Mouse (Mus musculus): ENCODE results near the gene Olfr286.

Gene Olfr286

DNA sequence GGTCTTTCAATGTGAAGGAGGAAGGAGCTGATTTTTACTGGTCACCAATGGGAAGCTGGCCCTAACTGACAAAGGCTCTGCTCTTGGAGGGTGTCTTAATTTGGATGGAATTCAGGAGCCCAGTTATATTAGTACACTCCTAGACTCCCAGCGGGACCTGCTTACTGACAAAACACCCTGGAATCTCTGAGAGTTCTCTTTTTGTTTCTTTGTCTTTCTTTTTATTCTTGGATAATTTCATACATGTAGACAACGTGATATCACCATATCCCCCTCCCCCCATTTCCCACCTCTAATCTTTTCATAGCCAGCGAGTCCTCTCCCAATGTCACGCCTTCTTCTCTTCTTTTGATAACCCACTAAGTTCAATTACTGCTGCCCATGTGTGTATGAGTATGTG is at the start of gene Olfr286:
Gene Olfr286, minus strand, starts transcription at position 101 of the 400 bp plus-strand sequence.
- no peaks in the 10 kb centered on the region for H3K27me3 ChIP-seq (ENCODE audit: control insufficient read depth, insufficient read depth, low read length, poor library complexity, severe bottlenecking)
- no peak for DNase-seq (ENCODE audit: low read depth, low spot score)
- H3K36me3 ChIP-seq (ENCODE audit: control insufficient read depth, insufficient read depth, low read length, poor library complexity, severe bottlenecking) = no peaks in the 10 kb centered on the region

DNA sequence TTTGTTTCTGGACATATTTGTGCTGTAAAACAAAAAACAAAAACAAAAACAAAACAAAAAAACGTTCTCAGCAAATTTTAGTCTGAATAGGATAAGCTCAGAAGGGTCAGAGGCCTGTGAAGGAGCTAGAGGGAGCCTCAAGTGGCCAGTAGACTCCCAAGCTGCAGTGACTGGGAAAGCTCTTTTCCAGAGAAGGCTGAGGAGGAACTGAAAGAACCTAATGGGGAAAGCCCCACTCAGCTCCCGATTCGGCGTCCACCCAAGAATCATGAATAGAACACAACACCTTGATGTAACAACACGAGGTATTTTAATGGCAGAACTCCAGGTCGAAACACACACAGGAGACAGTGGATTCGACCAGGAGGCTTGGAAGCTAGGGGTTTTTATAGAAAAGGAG is 23.5 kb upstream of the Olfr286 start:
- no peak for DNase-seq (ENCODE audit: low read depth, low spot score)
- Histone ChIP-seq H3K36me3 (ENCODE audit: control insufficient read depth, insufficient read depth, low read length, poor library complexity, severe bottlenecking) (no peaks in the 10 kb centered on the region), H3K27me3 (ENCODE audit: control insufficient read depth, insufficient read depth, low read length, poor library complexity, severe bottlenecking) (no peaks in the 10 kb centered on the region; the same call in 1 of the 2 replicates)

GRCm38 (mm10) chr15:98257193-98257592 is 22.9 kb upstream of the Olfr286 start, which contains the start of gene H1fnt:
Gene H1fnt (minus strand): TSS chr15:98257293.
- DNase-seq (ENCODE audit: low read depth, low spot score) = no peak

DNA sequence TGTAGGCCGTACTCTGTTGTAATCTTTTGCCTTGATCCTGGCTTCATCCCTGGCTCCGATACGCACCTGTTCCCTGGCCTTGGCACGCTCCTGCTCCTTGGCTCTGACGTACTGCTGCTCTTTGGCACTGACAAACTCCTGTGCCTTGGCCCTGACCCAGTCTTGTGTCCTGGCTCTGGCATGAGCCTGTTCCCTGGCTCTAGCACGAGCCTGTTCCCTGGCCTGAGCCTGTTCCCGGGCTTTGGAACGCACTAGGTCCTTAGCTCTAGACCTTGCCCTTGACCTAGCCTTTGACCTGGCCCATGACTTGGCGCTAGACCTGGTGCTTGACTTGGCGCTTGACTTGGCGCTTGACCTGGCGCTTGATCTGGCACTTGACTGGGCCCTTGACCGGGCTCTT is 22.0 kb upstream of the Olfr286 start:
- no peaks in the 10 kb centered on the region; the same call in 1 of the 2 replicates for H3K27me3 ChIP-seq (ENCODE audit: control insufficient read depth, insufficient read depth, low read length, poor library complexity, severe bottlenecking)
- DNase-seq (ENCODE audit: low read depth, low spot score) = no peak

More at GRCm38 (mm10) chr15:98257193-98257592, 22.9 kb upstream of the Olfr286 start, which contains the start of gene H1fnt:
- no peaks in the 10 kb centered on the region for H3K36me3 ChIP-seq (ENCODE audit: control insufficient read depth, insufficient read depth, low read length, poor library complexity, severe bottlenecking)
- no peaks in the 10 kb centered on the region; the same call in 1 of the 2 replicates for H3K27me3 ChIP-seq (ENCODE audit: control insufficient read depth, insufficient read depth, low read length, poor library complexity, severe bottlenecking)

DNA sequence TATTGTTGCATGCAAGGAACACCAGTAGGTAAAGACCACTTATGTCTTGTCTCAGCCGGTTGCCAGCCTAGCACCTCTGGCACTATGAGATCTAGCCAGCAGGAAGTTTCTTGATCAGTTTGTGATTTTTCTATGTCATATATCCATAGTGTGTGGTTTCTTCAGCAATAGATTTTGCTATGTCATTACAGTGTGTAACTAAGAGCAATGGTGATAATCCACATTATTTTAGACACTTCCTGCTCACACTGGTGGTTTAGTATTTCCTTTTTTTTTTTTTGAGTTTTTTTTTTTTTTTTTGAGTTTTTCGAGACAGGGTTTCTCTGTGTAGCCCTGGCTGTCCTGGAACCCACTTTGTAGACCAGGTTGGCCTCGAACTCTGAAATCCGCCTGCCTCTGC is 1.2 kb upstream of the Olfr286 start:
- DNase-seq (ENCODE audit: low read depth, low spot score) = no peak
- no peaks in the 10 kb centered on the region; the same call in 1 of the 2 replicates for H3K27me3 ChIP-seq (ENCODE audit: control insufficient read depth, insufficient read depth, low read length, poor library complexity, severe bottlenecking)
- no peaks in the 10 kb centered on the region for H3K36me3 ChIP-seq (ENCODE audit: control insufficient read depth, insufficient read depth, low read length, poor library complexity, severe bottlenecking)

More for the DNA sequence above, 22.0 kb upstream of the Olfr286 start:
- no peaks in the 10 kb centered on the region for H3K36me3 ChIP-seq (ENCODE audit: control insufficient read depth, insufficient read depth, low read length, poor library complexity, severe bottlenecking)

DNA sequence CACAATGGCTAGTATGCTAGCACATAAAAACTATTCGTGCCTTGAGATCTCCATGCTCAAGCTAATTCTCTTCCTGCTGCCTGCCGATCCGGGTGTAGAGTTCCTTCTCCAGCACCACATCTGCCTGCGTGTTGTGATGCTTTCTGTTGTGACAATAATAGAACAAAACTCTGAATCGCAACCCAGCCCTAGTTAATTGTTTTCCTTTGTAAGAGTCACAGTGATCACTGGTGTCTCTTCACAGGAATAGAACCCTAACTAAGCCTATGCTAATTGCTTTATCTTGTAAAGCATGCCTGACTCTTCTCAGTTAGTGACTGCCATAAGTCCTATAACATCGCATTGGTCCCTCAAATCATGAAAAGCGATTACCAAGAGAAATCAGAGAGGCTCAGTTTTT is 8.2 kb downstream of the Olfr286 start:
- Histone ChIP-seq H3K36me3 (ENCODE audit: control insufficient read depth, insufficient read depth, low read length, poor library complexity, severe bottlenecking) (no peaks in the 10 kb centered on the region), H3K27me3 (ENCODE audit: control insufficient read depth, insufficient read depth, low read length, poor library complexity, severe bottlenecking) (no peaks in the 10 kb centered on the region)
- DNase-seq (ENCODE audit: low read depth, low spot score) = no peak

- H3K27me3 ChIP-seq (ENCODE audit: control insufficient read depth, insufficient read depth, low read length, poor library complexity, severe bottlenecking) = no peaks in the 10 kb centered on the region
- H3K36me3 ChIP-seq (ENCODE audit: control insufficient read depth, insufficient read depth, low read length, poor library complexity, severe bottlenecking) = no peaks in the 10 kb centered on the region
- DNase-seq (ENCODE audit: low read depth, low spot score) = no peak
Observed at GRCm38 (mm10) chr15:98225610-98226009, 8.6 kb downstream of the Olfr286 start.

- no peak for DNase-seq (ENCODE audit: low read depth, low spot score)
- Histone ChIP-seq H3K27me3 (ENCODE audit: control insufficient read depth, insufficient read depth, low read length, poor library complexity, severe bottlenecking) (no peaks in the 10 kb centered on the region), H3K36me3 (ENCODE audit: control insufficient read depth, insufficient read depth, low read length, poor library complexity, severe bottlenecking) (no peaks in the 10 kb centered on the region)
Observed at GRCm38 (mm10) chr15:98222377-98222776, 11.9 kb downstream of the Olfr286 start.

GRCm38 (mm10) chr15:98220877-98221276 is 13.4 kb downstream of the Olfr286 start, which contains the start of the genes Gm44579 and Olfr287:
Gene Gm44579 (minus strand): TSS chr15:98220977.
Gene Olfr287 (minus strand): TSS chr15:98221056.
- DNase-seq (ENCODE audit: low read depth, low spot score) = no peak
- H3K27me3 ChIP-seq (ENCODE audit: control insufficient read depth, insufficient read depth, low read length, poor library complexity, severe bottlenecking) = no peaks in the 10 kb centered on the region
- no peaks in the 10 kb centered on the region for H3K36me3 ChIP-seq (ENCODE audit: control insufficient read depth, insufficient read depth, low read length, poor library complexity, severe bottlenecking)

GRCm38 (mm10) chr15:98214130-98214529 is 20.1 kb downstream of the Olfr286 start:
- H3K36me3 ChIP-seq (ENCODE audit: control insufficient read depth, insufficient read depth, low read length, poor library complexity, severe bottlenecking) = no peaks in the 10 kb centered on the region
- DNase-seq (ENCODE audit: low read depth, low spot score) = no peak
- no peaks in the 10 kb centered on the region; the same call in 1 of the 2 replicates for H3K27me3 ChIP-seq (ENCODE audit: control insufficient read depth, insufficient read depth, low read length, poor library complexity, severe bottlenecking)

DNA sequence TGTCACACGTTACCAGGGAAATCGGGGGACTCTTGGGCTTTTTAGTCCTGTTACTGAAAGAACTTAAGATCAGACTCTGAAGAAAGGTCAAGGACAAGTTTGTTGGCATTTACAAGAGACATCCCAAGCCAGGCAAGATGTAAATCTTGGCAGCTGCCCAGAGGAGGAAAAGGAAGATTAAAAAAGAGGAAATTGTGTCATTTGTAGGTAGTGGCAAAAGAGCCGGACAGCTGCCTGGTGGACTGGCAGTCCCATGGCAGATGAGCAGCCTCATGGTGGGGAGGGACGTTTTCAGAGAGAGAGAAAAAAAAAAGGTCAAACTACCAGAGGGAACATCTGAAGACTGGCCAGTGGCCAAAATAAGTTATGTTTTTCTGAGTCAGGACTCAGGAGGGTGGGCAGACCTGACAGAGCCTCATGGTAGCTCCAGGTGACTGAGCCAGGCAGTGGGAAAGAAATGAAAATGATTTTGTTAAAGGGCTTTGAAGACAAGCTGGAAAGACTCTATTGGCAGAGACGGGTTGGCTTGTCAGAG is 20.8 kb downstream of the Olfr286 start:
- Histone ChIP-seq H3K36me3 (ENCODE audit: control insufficient read depth, insufficient read depth, low read length, poor library complexity, severe bottlenecking) (no peaks in the 10 kb centered on the region), H3K27me3 (ENCODE audit: control insufficient read depth, insufficient read depth, low read length, poor library complexity, severe bottlenecking) (no peaks in the 10 kb centered on the region; the same call in 1 of the 2 replicates)
- no peak for DNase-seq (ENCODE audit: low read depth, low spot score)

DNA sequence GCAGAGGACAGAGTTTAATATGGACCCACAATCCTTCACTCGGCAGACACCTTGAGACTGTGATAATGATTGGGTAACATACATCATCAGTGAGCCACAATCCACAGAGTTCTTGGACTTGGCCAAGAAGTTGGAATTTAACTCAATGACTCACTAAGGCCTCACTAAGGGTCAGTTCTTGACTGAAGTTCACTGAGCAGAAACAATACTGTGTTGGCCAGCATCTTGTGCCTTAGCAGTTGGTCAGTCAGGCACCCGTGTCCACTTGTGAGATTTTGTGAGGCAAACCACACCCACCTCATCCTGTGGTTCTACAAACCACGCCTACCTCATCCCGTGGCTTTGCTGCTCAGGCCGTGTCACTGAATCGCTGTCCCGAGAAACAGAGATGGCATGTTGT is 24.6 kb downstream of the Olfr286 start:
- no peak for DNase-seq (ENCODE audit: low read depth, low spot score)
- Histone ChIP-seq H3K27me3 (ENCODE audit: control insufficient read depth, insufficient read depth, low read length, poor library complexity, severe bottlenecking) (no peaks in the 10 kb centered on the region), H3K36me3 (ENCODE audit: control insufficient read depth, insufficient read depth, low read length, poor library complexity, severe bottlenecking) (no peaks in the 10 kb centered on the region)

DNA sequence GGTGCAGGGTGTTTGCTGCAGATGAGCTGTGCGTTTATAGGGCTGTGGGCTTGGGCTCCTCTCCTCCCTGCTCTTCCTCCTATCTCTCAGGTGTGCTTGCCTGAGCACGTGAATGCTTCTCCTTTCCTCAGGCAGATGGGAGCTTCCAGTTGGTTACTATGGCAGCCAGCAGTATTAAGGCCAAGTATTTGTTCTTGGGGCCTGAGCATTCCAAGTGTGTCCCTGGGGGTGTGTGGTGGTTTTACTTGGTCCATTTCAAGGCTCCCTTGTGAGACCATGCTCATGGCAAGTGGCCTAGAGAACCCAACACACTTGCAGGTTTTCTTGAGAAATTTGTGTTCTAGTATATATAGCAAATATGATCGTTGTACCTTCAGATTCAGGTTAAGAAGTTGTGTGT is 38.8 kb downstream of the Olfr286 start, which contains the start of gene Olfr288:
Gene Olfr288, minus strand, starts transcription at position 101 of the 400 bp plus-strand sequence.
- H3K36me3 ChIP-seq (ENCODE audit: control insufficient read depth, insufficient read depth, low read length, poor library complexity, severe bottlenecking) = no peaks in the 10 kb centered on the region
- DNase-seq (ENCODE audit: low read depth, low spot score) = no peak
- H3K27me3 ChIP-seq (ENCODE audit: control insufficient read depth, insufficient read depth, low read length, poor library complexity, severe bottlenecking) = no peaks in the 10 kb centered on the region

DNA sequence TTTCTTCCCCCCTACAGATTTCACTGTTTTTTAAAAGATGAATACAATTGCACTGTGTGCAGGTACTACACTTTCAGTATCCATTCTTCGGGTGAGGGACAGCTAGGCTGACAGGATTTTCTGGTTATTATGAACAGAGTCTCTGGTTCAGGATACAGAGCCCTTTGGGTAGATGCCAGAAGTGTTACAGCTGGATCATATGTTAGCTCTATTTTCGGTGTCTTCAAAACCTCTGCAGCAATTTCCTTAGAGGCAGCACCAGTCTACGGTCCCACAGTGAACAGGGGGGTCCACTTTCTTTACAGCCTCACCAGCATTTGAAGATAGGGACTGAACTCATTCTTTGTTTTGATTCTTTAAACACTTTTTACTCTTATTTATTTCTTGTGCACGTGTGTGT is 49.8 kb downstream of the Olfr286 start:
- DNase-seq (ENCODE audit: low read depth, low spot score) = no peak
- H3K27me3 ChIP-seq (ENCODE audit: control insufficient read depth, insufficient read depth, low read length, poor library complexity, severe bottlenecking) = no peaks in the 10 kb centered on the region
- no peaks in the 10 kb centered on the region for H3K36me3 ChIP-seq (ENCODE audit: control insufficient read depth, insufficient read depth, low read length, poor library complexity, severe bottlenecking)

DNA sequence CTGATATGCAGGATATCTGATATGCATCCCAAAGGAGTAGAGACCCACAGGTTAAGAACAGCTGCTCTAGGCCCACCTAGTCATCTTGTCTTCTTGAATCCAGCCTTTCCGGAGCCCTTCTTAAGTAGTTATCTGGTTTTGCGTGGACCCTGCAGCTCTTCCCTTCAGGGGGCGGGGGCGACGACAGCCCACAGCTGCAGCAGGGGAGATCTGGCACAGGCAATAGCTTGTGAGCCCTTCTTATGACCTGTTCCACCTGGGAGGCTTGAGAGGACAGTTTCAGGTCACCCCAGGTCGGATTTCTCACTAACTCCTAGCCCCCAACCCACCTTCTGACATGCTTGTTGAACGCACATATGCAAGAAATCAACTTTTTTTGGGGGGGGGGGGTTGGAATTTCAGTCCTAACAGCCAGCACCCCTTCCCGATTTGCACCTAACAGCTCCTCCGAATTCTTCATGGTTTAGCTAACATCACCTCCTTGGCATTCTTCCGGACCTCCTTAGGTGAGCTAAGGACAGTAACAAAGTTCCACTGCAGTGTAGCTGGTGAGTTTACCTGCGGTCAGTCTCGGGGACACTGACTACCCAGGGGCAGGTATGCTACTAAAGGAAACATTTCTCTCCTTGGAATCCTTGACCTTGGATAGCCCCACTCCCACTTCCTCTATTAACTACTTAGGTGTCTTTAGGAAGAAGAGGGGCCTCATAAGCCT is 52.2 kb downstream of the Olfr286 start:
- H3K27me3 ChIP-seq (ENCODE audit: control insufficient read depth, insufficient read depth, low read length, poor library complexity, severe bottlenecking) = no peaks in the 10 kb centered on the region
- no peaks in the 10 kb centered on the region for H3K36me3 ChIP-seq (ENCODE audit: control insufficient read depth, insufficient read depth, low read length, poor library complexity, severe bottlenecking)
- no peak for DNase-seq (ENCODE audit: low read depth, low spot score)
